ENCODE assay signal across 24 mouse cellular contexts in the genomic region with DNA sequence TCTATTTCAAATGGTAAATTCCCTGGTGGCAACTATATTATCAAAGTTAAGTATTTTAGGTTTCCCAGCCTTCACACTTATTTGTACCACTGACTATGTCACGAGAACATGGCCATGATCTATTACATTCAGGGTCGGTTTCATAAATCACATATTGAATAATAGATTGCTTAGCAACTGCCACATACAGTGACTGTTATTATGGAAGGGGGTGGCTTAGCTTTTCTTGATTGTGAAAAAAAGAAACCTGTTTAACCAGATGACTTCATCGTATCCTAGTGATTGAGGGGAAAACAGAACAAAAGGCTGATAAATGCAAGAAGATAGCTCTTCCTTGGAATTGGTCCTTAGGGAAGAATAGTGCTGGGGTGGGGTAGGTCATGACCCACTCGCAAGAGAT.
A peak's percentile ranks its signal among the peaks of the same experiment; 100 is the strongest.
DNase-seq lines count a peak whose midpoint lies in the region; ATAC-seq and TF ChIP-seq lines count a peak whose summit lies in the region.
"Had no signal": no experiment of that assay in that cellular context is flagged by ENCODE, and none has a peak within 500 bp of the region (broad histone marks: within the 10 kb centered on the region; RNA-seq: fewer than 3 reads in every experiment).

No protein-coding gene starts in this region.

- no peak for TF ChIP-seq EP300 in heart, adult 2 months (IDR thresholded peaks at IDR 0.05; ENCODE audit: insufficient read depth, low read depth, low read length)

- H3K36me3 ChIP-seq in embryonic facial prominence, embryonic 14.5 days (ENCODE audit: control insufficient read depth, insufficient read depth, low read length), result no peaks in the 10 kb centered on the region
- no peaks in the 10 kb centered on the region for H3K36me3 ChIP-seq in embryonic facial prominence, embryonic 10.5 days (replicated peaks)
- no peaks in the 10 kb centered on the region for H3K36me3 ChIP-seq in heart, adult 2 months (ENCODE audit: control insufficient read depth, insufficient read depth, low read length)
- H3K36me3 ChIP-seq in heart, embryonic 10.5 days, result no peaks in the 10 kb centered on the region
- H3K36me3 ChIP-seq: embryonic facial prominence, embryonic 13.5 days; forebrain, embryonic 10.5 days; hindbrain, embryonic 12.5 days; hindbrain, embryonic 15.5 days had no signal

- no peaks in the 10 kb centered on the region for H3K4me1 ChIP-seq in embryonic facial prominence, embryonic 14.5 days (ENCODE audit: control insufficient read depth, insufficient read depth, low read length)
- H3K4me1 ChIP-seq in embryonic facial prominence, embryonic 10.5 days, result no peaks in the 10 kb centered on the region
- 0 out of 2 replicates have a peak, but pooled peaks cover 2% of the 10 kb centered on the region for H3K4me1 ChIP-seq in heart, adult 2 months (ENCODE audit: control insufficient read depth, insufficient read depth, low read length)
- H3K4me1 ChIP-seq in heart, embryonic 10.5 days, result no peaks in the 10 kb centered on the region
- H3K4me1 ChIP-seq: embryonic facial prominence, embryonic 13.5 days; forebrain, embryonic 10.5 days; hindbrain, embryonic 12.5 days; hindbrain, embryonic 15.5 days had no signal

- H3K9me3 ChIP-seq in embryonic facial prominence, embryonic 14.5 days (ENCODE audit: control insufficient read depth, low read length), result no peaks in the 10 kb centered on the region
- H3K9me3 ChIP-seq in embryonic facial prominence, embryonic 10.5 days, result no peaks in the 10 kb centered on the region
- no peaks in the 10 kb centered on the region for H3K9me3 ChIP-seq in heart, embryonic 10.5 days
- H3K9me3 ChIP-seq: embryonic facial prominence, embryonic 13.5 days; forebrain, embryonic 10.5 days; hindbrain, embryonic 12.5 days; hindbrain, embryonic 15.5 days had no signal

- no peak for TF ChIP-seq POLR2A in heart, adult 2 months (IDR thresholded peaks at IDR 0.05; ENCODE audit: insufficient read depth, low read depth, low read length)

- no peaks in the 10 kb centered on the region for H3K79me2 ChIP-seq in heart, adult 2 months (replicated peaks; ENCODE audit: control insufficient read depth, insufficient read depth, low read length)

- peak; percentile 23 for DNase-seq in embryonic facial prominence, embryonic 14.5 days (ENCODE audit: low spot score)
- no peak for DNase-seq in embryonic facial prominence, embryonic 10.5 days (ENCODE audit: low spot score)
- no peak for DNase-seq in heart, adult 2 months
- DNase-seq in heart, embryonic 10.5 days (ENCODE audit: low spot score), result no peak
- no peak for DNase-seq in layer of hippocampus, adult 2 months (ENCODE audit: low spot score in 2 of 2)
- DNase-seq in layer of hippocampus, postnatal 36 days, result no peak
- peak; percentile 5 for DNase-seq in Muller cell, postnatal 12 days (ENCODE audit: inconsistent ontology term)
- DNase-seq in kidney, postnatal 14 days, result no peak
- DNase-seq: adrenal gland, postnatal 10 days; B cell, adult 2 months; cerebellum, adult 11 months; cerebellum, adult 2 months; cerebellum, adult 9-11 months; cerebellum, postnatal 25 days; gastrocnemius, postnatal 14 days; heart, postnatal 10 days; kidney, adult 2 months had no signal

- no peak for TF ChIP-seq CTCF in heart, adult 2 months (IDR thresholded peaks at IDR 0.05)
- no peak for TF ChIP-seq CTCF in layer of hippocampus, adult 2 months (conservative IDR thresholded peaks at IDR 0.05)

- H3K27ac ChIP-seq in embryonic facial prominence, embryonic 14.5 days (replicated peaks; ENCODE audit: low read depth, low read length), result 0 out of 2 replicates have a peak overlapping the region, but pooled peaks have one; percentile 10
- H3K27ac ChIP-seq in embryonic facial prominence, embryonic 10.5 days (replicated peaks), result no peak overlapping the region
- H3K27ac ChIP-seq in heart, adult 2 months, result peak overlapping the region; percentile 17; the same call in 1 of the 2 replicates
- no peak overlapping the region for H3K27ac ChIP-seq in heart, embryonic 10.5 days
- peak overlapping the region; percentile 67 for H3K27ac ChIP-seq in layer of hippocampus, adult 2 months
- H3K27ac ChIP-seq: embryonic facial prominence, embryonic 13.5 days; forebrain, embryonic 10.5 days; hindbrain, embryonic 12.5 days; hindbrain, embryonic 15.5 days had no signal

- H3K4me2 ChIP-seq in embryonic facial prominence, embryonic 14.5 days (ENCODE audit: low read depth, low read length), result no peak overlapping the region
- H3K4me2 ChIP-seq: embryonic facial prominence, embryonic 13.5 days; hindbrain, embryonic 12.5 days; hindbrain, embryonic 15.5 days had no signal

- intact Hi-C loops in heart, adult 2 months (cut with DNase I), result no loop called here

- 72% methylated on average over 4 of the region's 4 CpGs for WGBS in embryonic facial prominence, embryonic 14.5 days
- WGBS in embryonic facial prominence, embryonic 10.5 days, result 83% methylated on average over 4 of the region's 4 CpGs
- WGBS in heart, adult 2 months, result 49% methylated on average over 4 of the region's 4 CpGs
- 73% methylated on average over 4 of the region's 4 CpGs for WGBS in heart, embryonic 10.5 days

- 0 out of 2 replicates have a peak, but pooled peaks have one; percentile 53 for ATAC-seq in embryonic facial prominence, embryonic 14.5 days (ENCODE audit: low read depth)
- ATAC-seq: activated CD4-positive, CD25-positive, alpha-beta regulatory T cell, adult 4 months; forebrain, embryonic 14.5 days; intestine, postnatal 0 days had no signal

- no peaks in the 10 kb centered on the region for H3K27me3 ChIP-seq in embryonic facial prominence, embryonic 14.5 days (replicated peaks; ENCODE audit: control insufficient read depth, insufficient read depth, low read length)
- no peaks in the 10 kb centered on the region for H3K27me3 ChIP-seq in embryonic facial prominence, embryonic 10.5 days (replicated peaks; ENCODE audit: low read depth, poor library complexity, severe bottlenecking)
- H3K27me3 ChIP-seq in heart, adult 2 months (ENCODE audit: control insufficient read depth, insufficient read depth, low read length), result no peaks in the 10 kb centered on the region
- no peaks in the 10 kb centered on the region for H3K27me3 ChIP-seq in heart, embryonic 10.5 days (ENCODE audit: insufficient read depth, poor library complexity, severe bottlenecking)
- H3K27me3 ChIP-seq: embryonic facial prominence, embryonic 13.5 days; hindbrain, embryonic 12.5 days; hindbrain, embryonic 15.5 days had no signal

- H3K4me3 ChIP-seq in embryonic facial prominence, embryonic 14.5 days (ENCODE audit: low read depth, low read length), result no peak overlapping the region
- no peak overlapping the region for H3K4me3 ChIP-seq in embryonic facial prominence, embryonic 10.5 days
- H3K4me3 ChIP-seq in heart, adult 2 months, result no peak overlapping the region
- H3K4me3 ChIP-seq in heart, embryonic 10.5 days, result no peak overlapping the region
- H3K4me3 ChIP-seq in layer of hippocampus, adult 2 months, result no peak overlapping the region
- H3K4me3 ChIP-seq: embryonic facial prominence, embryonic 13.5 days; forebrain, embryonic 10.5 days; hindbrain, embryonic 12.5 days; hindbrain, embryonic 15.5 days had no signal

- no peak overlapping the region for H3K9ac ChIP-seq in embryonic facial prominence, embryonic 14.5 days (ENCODE audit: low read depth, low read length)
- no peak overlapping the region for H3K9ac ChIP-seq in heart, adult 2 months (ENCODE audit: low read depth, low read length)
- H3K9ac ChIP-seq: embryonic facial prominence, embryonic 13.5 days; hindbrain, embryonic 12.5 days; hindbrain, embryonic 15.5 days had no signal

Comparison
In these comparisons a context has a peak if more than half of its experiments do, and no peak if none do; other contexts are left out.
1. DNase-seq: peak in embryonic facial prominence, embryonic 14.5 days (single experiment) and Muller cell, postnatal 12 days (single experiment); none in embryonic facial prominence, embryonic 10.5 days (single experiment), heart, adult 2 months (0 of 2), heart, embryonic 10.5 days (single experiment), layer of hippocampus, adult 2 months (0 of 2), layer of hippocampus, postnatal 36 days (0 of 2) and kidney, postnatal 14 days (single experiment).
2. H3K27ac ChIP-seq: peak in embryonic facial prominence, embryonic 14.5 days (single experiment), heart, adult 2 months (single experiment) and layer of hippocampus, adult 2 months (single experiment); none in embryonic facial prominence, embryonic 10.5 days (single experiment) and heart, embryonic 10.5 days (single experiment).